Mouse (Mus musculus): ENCODE measurements at regions not wholly inside any gene's neighbourhood (a gene's known extent, or its start where the extent isn't known, plus 50 kb on each side); places are given as distances from the start of the nearest gene placed in this dataset.
"Not testable (repeated sequence)": the region's sequence is repeated elsewhere in the genome, so short reads cannot be mapped to it uniquely, and the experiment has no call there.

- DNase-seq (ENCODE audit: low spot score in 2 of 2) = no peak
Measured at GRCm38 (mm10) chr13:42000966-42001365, 50.9 kb upstream of the Hivep1 start.

GRCm38 (mm10) chr13:41997883-41998282, 53.9 kb upstream of the Hivep1 start:
- DNase-seq (ENCODE audit: low spot score in 2 of 2) = no peak

GRCm38 (mm10) chr13:41994126-41994525, 57.7 kb upstream of the Hivep1 start:
- DNase-seq (ENCODE audit: low spot score in 2 of 2) = no peak

GRCm38 (mm10) chr13:41975918-41976317, 75.9 kb upstream of the Hivep1 start:
- no peak for DNase-seq (ENCODE audit: low spot score in 2 of 2)

- DNase-seq (ENCODE audit: low spot score in 2 of 2) = no peak
Measured at GRCm38 (mm10) chr13:41962915-41963314, 88.9 kb upstream of the Hivep1 start.

- not testable (repeated sequence) for DNase-seq (ENCODE audit: low spot score in 2 of 2)
Measured at GRCm38 (mm10) chr13:41960960-41961359, 90.9 kb upstream of the Hivep1 start.

GRCm38 (mm10) chr13:41957932-41958331, 93.9 kb upstream of the Hivep1 start:
- DNase-seq (ENCODE audit: low spot score in 2 of 2) = no peak

- DNase-seq (ENCODE audit: low spot score in 2 of 2) = no peak
Measured at GRCm38 (mm10) chr13:41955884-41956283, 95.9 kb upstream of the Hivep1 start.

GRCm38 (mm10) chr13:41955198-41955597, 96.6 kb upstream of the Hivep1 start:
- DNase-seq (ENCODE audit: low spot score in 2 of 2) = no peak

GRCm38 (mm10) chr13:41952453-41952852, 99.4 kb upstream of the Hivep1 start:
- DNase-seq (ENCODE audit: low spot score in 2 of 2) = no peak

GRCm38 (mm10) chr13:41948241-41948640, 100.8 kb upstream of the Adtrp start:
- no peak for DNase-seq (ENCODE audit: low spot score in 2 of 2)

GRCm38 (mm10) chr13:41932313-41933100, 85.0 kb upstream of the Adtrp start:
- DNase-seq (ENCODE audit: low spot score in 2 of 2) = no peak

GRCm38 (mm10) chr13:41929768-41930167, 82.3 kb upstream of the Adtrp start:
- DNase-seq (ENCODE audit: low spot score in 2 of 2) = no peak

GRCm38 (mm10) chr13:41925851-41926250, 78.4 kb upstream of the Adtrp start:
- not testable (repeated sequence) for DNase-seq (ENCODE audit: low spot score in 2 of 2)

- DNase-seq (ENCODE audit: low spot score in 2 of 2) = no peak
Measured at GRCm38 (mm10) chr13:41925211-41925610, 77.7 kb upstream of the Adtrp start.

GRCm38 (mm10) chr13:41921178-41921577, 73.7 kb upstream of the Adtrp start:
- DNase-seq (ENCODE audit: low spot score in 2 of 2) = no peak

GRCm38 (mm10) chr13:41918525-41918924, 71.0 kb upstream of the Adtrp start:
- no peak for DNase-seq (ENCODE audit: low spot score in 2 of 2)

- not testable (repeated sequence) for DNase-seq (ENCODE audit: low spot score in 2 of 2)
Measured at GRCm38 (mm10) chr13:41915816-41916215, 68.3 kb upstream of the Adtrp start.

GRCm38 (mm10) chr13:41910736-41911135, 63.3 kb upstream of the Adtrp start:
- DNase-seq (ENCODE audit: low spot score in 2 of 2) = no peak

- peak in 1 of 2 experiments; percentile 25 for DNase-seq (ENCODE audit: low spot score in 2 of 2)
Measured at GRCm38 (mm10) chr13:41910236-41910635, 62.8 kb upstream of the Adtrp start.

- no peak for DNase-seq (ENCODE audit: low spot score in 2 of 2)
Measured at GRCm38 (mm10) chr13:41907027-41907426, 59.5 kb upstream of the Adtrp start.

- DNase-seq (ENCODE audit: low spot score in 2 of 2) = no peak
Measured at GRCm38 (mm10) chr13:41903286-41903685, 55.8 kb upstream of the Adtrp start.

GRCm38 (mm10) chr13:41899837-41900463, 52.5 kb upstream of the Adtrp start:
- DNase-seq (ENCODE audit: low spot score in 2 of 2) = no peak

All from adrenal gland, adult 18-20 months (tissue).